Mouse (Mus musculus) bone marrow, adult 2 months (tissue): ENCODE results near the gene Nit1. TPM values are rescaled to one million over a fixed set of nuclear protein-coding genes. Genes with fewer than 3 reads are reported as not detected.
"Not testable (repeated sequence)": the region's sequence is repeated elsewhere in the genome, so short reads cannot be mapped to it uniquely, and the experiment has no call there.

Experiments used
- H3K27ac ChIP-seq: fragments of 200-500 bp; 2 replicates; pipeline ENCODE4 v1.5.1; 2012; ENCODE audit warnings: low read depth, mild to moderate bottlenecking, control low read depth, inconsistent platforms, low read length; ENCODE audit not compliant: control insufficient read depth, poor library complexity, insufficient read depth
- H3K4me1 ChIP-seq: fragments of 200-500 bp; 2 replicates; pipeline ENCODE4 v1.6.1; 2011; ENCODE audit warnings: low read length; ENCODE audit not compliant: control insufficient read depth, insufficient read depth
- H3K4me3 ChIP-seq: fragments of 200-500 bp; replicated peaks from 2 replicates; pipeline ENCODE3; 2011; ENCODE audit warnings: mild to moderate bottlenecking, low read depth, low read length, control low read depth; ENCODE audit not compliant: control insufficient read depth
- CTCF ChIP-seq: fragments of 200-500 bp; IDR thresholded peaks from 2 replicates; pipeline ENCODE4 v1.5.1; 2011; ENCODE audit warnings: low read length, control low read depth; ENCODE audit not compliant: control insufficient read depth, insufficient read depth
- POLR2A ChIP-seq: fragments of 200-500 bp; IDR thresholded peaks from 2 replicates; pipeline ENCODE4 v1.6.1; 2011; ENCODE audit warnings: low read depth, mild to moderate bottlenecking, control low read depth, low read length, borderline replicate concordance; ENCODE audit not compliant: control insufficient read depth
- WGBS: fragments of 180-500 bp; shearing (Covaris S2); methylation state at CpG from one replicate; pipeline ENCODE4 v1.1.7; 2018; 5-methylcytosine and 5-hydroxymethylcytosine counted together
- polyA plus RNA-seq: library from polyadenylated mRNA; stranded (reverse); fragments of >200 nt; gene quantifications from 2 replicates; pipeline ENCODE4 v1.2.4, GENCODE M21; 2011; ENCODE audit warnings: low replicate concordance; ENCODE audit not compliant: missing spikeins, insufficient read depth, insufficient read length

Gene Nit1
- polyA plus RNA-seq, 1 experiment: 18.8 TPM

- Histone ChIP-seq H3K27ac (no peak overlapping the region), H3K4me3 (no peak overlapping the region), H3K4me1 (no peaks in the 10 kb centered on the region; the same call in 1 of the 2 replicates)
- 67% methylated on average over 1 of the region's 1 CpGs for WGBS
- TF ChIP-seq POLR2A (no peak), CTCF (no peak)
Observed at GRCm38 (mm10) chr1:171322012-171322411, 23.4 kb downstream of the Nit1 start.

DNA sequence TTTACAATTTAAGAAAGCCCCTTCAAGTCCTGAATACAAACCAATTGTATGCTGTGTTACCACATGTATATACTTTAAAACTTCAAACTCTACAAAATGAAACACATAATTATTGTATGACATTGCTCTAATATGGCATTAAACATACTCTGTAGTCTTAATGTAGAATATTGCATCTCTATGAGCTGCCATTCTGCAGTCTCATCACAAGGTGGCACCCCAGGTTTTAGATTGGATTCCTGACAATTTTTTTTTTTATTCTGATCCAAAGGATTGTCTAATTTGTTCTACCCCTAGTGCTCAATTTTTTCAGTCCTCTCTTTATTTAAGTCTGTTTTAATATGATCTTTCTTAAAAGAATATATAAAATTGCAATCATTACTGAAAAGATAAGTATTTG is 24.0 kb downstream of the Nit1 start:
- Histone ChIP-seq H3K4me3 (no peak overlapping the region), H3K27ac (no peak overlapping the region), H3K4me1 (no peaks in the 10 kb centered on the region; the same call in 1 of the 2 replicates)
- TF ChIP-seq POLR2A (no peak), CTCF (no peak)

GRCm38 (mm10) chr1:171320151-171320550 is 25.3 kb downstream of the Nit1 start:
- TF ChIP-seq POLR2A: no peak
- no peak for TF ChIP-seq CTCF
- WGBS: 66% methylated on average over 5 of the region's 5 CpGs
- H3K4me3 ChIP-seq: no peak overlapping the region
- no peaks in the 10 kb centered on the region for H3K4me1 ChIP-seq
- no peak overlapping the region for H3K27ac ChIP-seq

GRCm38 (mm10) chr1:171319748-171320147 is 25.7 kb downstream of the Nit1 start:
- Histone ChIP-seq H3K4me3 (no peak overlapping the region), H3K27ac (no peak overlapping the region), H3K4me1 (no peaks in the 10 kb centered on the region)
- TF ChIP-seq CTCF (no peak), POLR2A (no peak)
- WGBS: 47% methylated on average over 7 of the region's 7 CpGs

GRCm38 (mm10) chr1:171309321-171309720 is 36.1 kb downstream of the Nit1 start:
- Histone ChIP-seq H3K4me3 (no peak overlapping the region), H3K4me1 (no peaks in the 10 kb centered on the region), H3K27ac (no peak overlapping the region)
- WGBS: 46% methylated on average over 2 of the region's 2 CpGs
- TF ChIP-seq POLR2A (no peak), CTCF (no peak)

DNA sequence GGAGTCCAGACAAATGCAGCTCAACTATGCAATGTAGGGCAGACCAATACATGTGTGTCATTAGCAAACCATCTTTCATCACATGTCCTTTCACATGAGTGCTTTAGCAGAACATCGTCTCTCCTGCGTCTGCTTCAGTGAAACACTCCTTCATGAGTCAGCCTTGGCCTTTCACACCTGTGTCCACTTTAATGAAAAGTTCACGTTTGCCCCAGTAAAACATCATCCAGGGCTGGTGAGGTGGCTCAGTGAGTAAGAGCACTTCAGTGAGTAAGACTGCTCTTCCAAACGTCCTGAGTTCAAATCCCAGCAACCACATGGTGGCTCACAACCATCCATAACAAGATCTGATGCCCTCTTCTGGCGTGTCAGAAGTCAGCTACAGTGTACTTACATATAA is 39.3 kb downstream of the Nit1 start:
- not testable (repeated sequence) for H3K4me1 ChIP-seq, H3K27ac ChIP-seq, H3K4me3 ChIP-seq
- WGBS: 69% methylated on average over 5 of the region's 5 CpGs

DNA sequence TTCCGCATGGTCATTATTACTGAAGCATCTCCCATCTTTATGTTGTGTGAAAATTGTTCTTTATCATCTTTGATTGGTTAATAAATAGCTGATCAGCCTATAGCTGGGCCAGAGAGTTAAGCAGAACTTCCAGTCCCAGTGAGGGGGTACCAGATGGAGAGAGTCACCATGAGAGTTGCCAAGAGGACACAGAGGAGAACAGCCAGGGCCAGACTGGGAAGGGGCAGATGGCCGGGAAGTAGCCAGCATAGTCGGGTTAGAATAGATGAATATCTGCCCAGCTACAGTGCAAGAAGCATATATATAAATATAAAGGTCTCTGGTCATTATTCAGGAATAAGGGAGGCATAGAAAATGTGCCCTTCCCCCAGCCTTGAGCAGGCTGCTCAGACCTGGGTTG is 47.2 kb downstream of the Nit1 start:
- WGBS: 82% methylated on average over 3 of the region's 3 CpGs
- TF ChIP-seq CTCF (no peak), POLR2A (no peak)

GRCm38 (mm10) chr1:171295063-171295402 is 50.4 kb downstream of the Nit1 start:
- no peak for TF ChIP-seq POLR2A
- 9% methylated on average over 3 of the region's 3 CpGs for WGBS
- Histone ChIP-seq H3K27ac (no peak overlapping the region), H3K4me1 (peaks cover 1% of the 10 kb centered on the region; the same call in 1 of the 2 replicates), H3K4me3 (peak overlapping the region; percentile 99)

More for the DNA sequence above, 47.2 kb downstream of the Nit1 start:
- no peak overlapping the region for H3K27ac ChIP-seq
- no peak overlapping the region for H3K4me3 ChIP-seq
- H3K4me1 ChIP-seq: peaks cover 1% of the 10 kb centered on the region; the same call in 1 of the 2 replicates

DNA sequence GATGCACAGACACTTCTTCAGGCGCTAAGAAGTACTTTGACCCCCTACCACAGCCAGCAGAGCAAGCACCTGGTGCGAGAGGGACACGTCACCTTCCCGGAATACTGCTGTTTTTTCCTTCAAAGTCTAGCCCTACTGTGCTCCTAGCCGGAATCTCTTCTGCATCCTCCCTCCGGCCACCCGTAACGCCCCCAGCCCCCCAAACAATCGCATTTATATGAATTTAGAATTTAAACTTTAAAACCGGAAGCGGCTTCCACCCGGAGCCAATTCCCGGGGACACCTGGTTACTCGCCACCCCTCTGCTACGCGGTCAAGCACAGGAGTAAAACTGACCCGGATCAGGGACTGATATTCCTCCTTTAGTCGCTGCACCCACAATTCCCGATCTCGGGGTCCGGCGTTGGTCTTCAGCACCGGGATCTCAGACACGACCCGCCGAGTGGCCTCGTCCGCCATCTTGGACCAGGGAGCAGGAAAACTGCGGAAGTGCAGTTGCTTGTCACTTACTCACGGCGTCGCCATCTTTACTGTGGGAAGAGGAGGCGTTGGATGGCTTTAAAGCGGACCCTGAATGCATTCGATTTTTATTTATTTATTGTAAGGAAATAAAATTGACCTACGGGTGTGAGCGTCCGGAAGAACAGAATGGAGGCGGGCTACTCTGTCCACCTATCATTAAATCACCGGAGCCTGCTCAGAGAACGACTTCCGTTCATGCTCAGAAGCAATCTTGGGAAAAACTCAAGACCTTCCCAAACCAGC is 51.0 kb downstream of the Nit1 start, which contains the start of gene Ufc1:
Gene Ufc1, minus strand, starts transcription at position 727 of the 765 bp plus-strand sequence.
- under 1% methylated on average over 42 of the region's 42 CpGs for WGBS

More for the DNA sequence above, 51.0 kb downstream of the Nit1 start, which contains the start of gene Ufc1:
- Histone ChIP-seq H3K27ac (peak within 1 kb of the TSS; percentile 94), H3K4me3 (peak within 1 kb of the TSS; percentile 99), H3K4me1 (peaks cover 1% of the 10 kb centered on the region; the same call in 1 of the 2 replicates)
- TF ChIP-seq POLR2A (peak; percentile 66; the same call in 1 of the 2 replicates), CTCF (no peak)
